Mouse (Mus musculus): Measurements from ENCODE around the gene Nphp3. TPM values are rescaled to one million over a fixed set of nuclear protein-coding genes. Genes with fewer than 3 reads are reported as not detected.

Gene Nphp3
- polyA plus RNA-seq (2015; fragmentation: Nextera tagmentation; extraction: Ambion mirVana), result 7.1 and 7.8 TPM in 2 replicates

- Histone ChIP-seq H3K4me1 (peaks cover 7% of the 10 kb centered on the region), H3K4me2 (replicated peaks) (peak within 1 kb of the TSS; percentile 66), H3K9me3 (no peaks in the 10 kb centered on the region), H3K4me3 (peak within 1 kb of the TSS; percentile 74), H3K27me3 (peaks cover 3% of the 10 kb centered on the region; the same call in 1 of the 2 replicates), H3K36me3 (peaks cover 16% of the 10 kb centered on the region), H3K27ac (peak within 1 kb of the TSS; percentile 84), H3K9ac (peak within 1 kb of the TSS; percentile 81)
- WGBS, result under 1% methylated on average over 55 of the region's 55 CpGs
- peak; percentile 97 for ATAC-seq (ENCODE audit: low FRiP score, low read depth)
These were observed at the start of gene Nphp3 for GRCm38 (mm10) chr9:104001921-104002859. TSS of gene Nphp3 (plus strand) at chr9:104002544.

- no peak for ATAC-seq (ENCODE audit: low FRiP score, low read depth)
- Histone ChIP-seq H3K9me3 (no peaks in the 10 kb centered on the region), H3K4me3 (no peak overlapping the region), H3K4me2 (replicated peaks) (no peak overlapping the region), H3K27me3 (no peaks in the 10 kb centered on the region), H3K4me1 (no peaks in the 10 kb centered on the region), H3K9ac (no peak overlapping the region), H3K27ac (no peak overlapping the region), H3K36me3 (no peaks in the 10 kb centered on the region)
- WGBS, result 83% methylated on average over 6 of the region's 6 CpGs
These were observed 43.6 kb upstream of the Nphp3 start for GRCm38 (mm10) chr9:103958722-103959121.

GRCm38 (mm10) chr9:103959989-103960388, 42.4 kb upstream of the Nphp3 start:
- WGBS, result 74% methylated on average over 10 of the region's 10 CpGs
- no peaks in the 10 kb centered on the region for H3K27me3 ChIP-seq

GRCm38 (mm10) chr9:103996496-103996895, 5.8 kb upstream of the Nphp3 start:
- no peaks in the 10 kb centered on the region for H3K4me1 ChIP-seq
- H3K27me3 ChIP-seq, result peaks cover 6% of the 10 kb centered on the region; the same call in 1 of the 2 replicates
- no peak overlapping the region for H3K4me3 ChIP-seq
- H3K9ac ChIP-seq, result no peak overlapping the region
- H3K9me3 ChIP-seq, result no peaks in the 10 kb centered on the region
- ATAC-seq (ENCODE audit: low FRiP score, low read depth), result no peak
- 4% methylated on average over 2 of the region's 2 CpGs for WGBS
- H3K4me2 ChIP-seq (replicated peaks), result no peak overlapping the region
- H3K36me3 ChIP-seq, result no peaks in the 10 kb centered on the region
- H3K27ac ChIP-seq, result no peak overlapping the region

More at GRCm38 (mm10) chr9:103959989-103960388, 42.4 kb upstream of the Nphp3 start:
- H3K9me3 ChIP-seq, result no peaks in the 10 kb centered on the region
- no peak overlapping the region for H3K4me2 ChIP-seq (replicated peaks)
- no peaks in the 10 kb centered on the region for H3K36me3 ChIP-seq
- no peaks in the 10 kb centered on the region for H3K4me1 ChIP-seq
- H3K27ac ChIP-seq, result no peak overlapping the region
- no peak for ATAC-seq (ENCODE audit: low FRiP score, low read depth)
- no peak overlapping the region for H3K4me3 ChIP-seq
- H3K9ac ChIP-seq, result no peak overlapping the region

GRCm38 (mm10) chr9:104000601-104001000, 1.7 kb upstream of the Nphp3 start:
- H3K9me3 ChIP-seq, result no peaks in the 10 kb centered on the region
- H3K9ac ChIP-seq, result no peak overlapping the region
- no peak for ATAC-seq (ENCODE audit: low FRiP score, low read depth)
- no peak overlapping the region for H3K4me3 ChIP-seq
- H3K27me3 ChIP-seq, result peaks cover 3% of the 10 kb centered on the region; the same call in 1 of the 2 replicates
- H3K36me3 ChIP-seq, result peaks cover 3% of the 10 kb centered on the region
- WGBS, result 56% methylated on average over 3 of the region's 3 CpGs
- H3K4me2 ChIP-seq (replicated peaks), result no peak overlapping the region
- H3K4me1 ChIP-seq, result peaks cover 7% of the 10 kb centered on the region
- H3K27ac ChIP-seq, result no peak overlapping the region

- ATAC-seq (ENCODE audit: low FRiP score, low read depth), result peak; percentile 30
- peak overlapping the region; percentile 66 for H3K4me2 ChIP-seq (replicated peaks)
- peak overlapping the region; percentile 74 for H3K4me3 ChIP-seq
- H3K27me3 ChIP-seq, result peaks cover 3% of the 10 kb centered on the region; the same call in 1 of the 2 replicates
- H3K4me1 ChIP-seq, result peaks cover 7% of the 10 kb centered on the region
- H3K9ac ChIP-seq, result peak overlapping the region; percentile 81
- H3K36me3 ChIP-seq, result peaks cover 18% of the 10 kb centered on the region
- no peaks in the 10 kb centered on the region for H3K9me3 ChIP-seq
- H3K27ac ChIP-seq, result peak overlapping the region; percentile 84
- under 1% methylated on average over 37 of the region's 37 CpGs for WGBS
These were observed 578 bp downstream of the Nphp3 start for GRCm38 (mm10) chr9:104002913-104003330.

GRCm38 (mm10) chr9:104014526-104014925, 12.2 kb downstream of the Nphp3 start:
- WGBS, result 65% methylated on average over 1 of the region's 1 CpGs
- Histone ChIP-seq H3K36me3 (peaks cover 69% of the 10 kb centered on the region), H3K4me3 (no peak overlapping the region), H3K4me1 (no peaks in the 10 kb centered on the region), H3K27me3 (no peaks in the 10 kb centered on the region), H3K9ac (no peak overlapping the region), H3K27ac (no peak overlapping the region), H3K4me2 (replicated peaks) (no peak overlapping the region), H3K9me3 (no peaks in the 10 kb centered on the region)
- no peak for ATAC-seq (ENCODE audit: low FRiP score, low read depth)

GRCm38 (mm10) chr9:104021026-104021425, 18.7 kb downstream of the Nphp3 start:
- H3K36me3 ChIP-seq, result peaks cover 75% of the 10 kb centered on the region
- H3K9me3 ChIP-seq, result no peaks in the 10 kb centered on the region
- ATAC-seq (ENCODE audit: low FRiP score, low read depth), result no peak
- no peaks in the 10 kb centered on the region for H3K27me3 ChIP-seq
- no peak overlapping the region for H3K4me2 ChIP-seq (replicated peaks)
- H3K4me3 ChIP-seq, result no peak overlapping the region
- H3K27ac ChIP-seq, result no peak overlapping the region
- H3K9ac ChIP-seq, result no peak overlapping the region
- no peaks in the 10 kb centered on the region for H3K4me1 ChIP-seq
- 92% methylated on average over 10 of the region's 10 CpGs for WGBS

GRCm38 (mm10) chr9:104027186-104027585, 24.8 kb downstream of the Nphp3 start:
- WGBS, result 96% methylated on average over 8 of the region's 8 CpGs
- Histone ChIP-seq H3K4me1 (no peaks in the 10 kb centered on the region), H3K36me3 (peaks cover 56% of the 10 kb centered on the region)

GRCm38 (mm10) chr9:104029861-104030260, 27.5 kb downstream of the Nphp3 start:
- Histone ChIP-seq H3K4me3 (no peak overlapping the region), H3K4me2 (replicated peaks) (no peak overlapping the region), H3K9ac (no peak overlapping the region), H3K36me3 (peaks cover 66% of the 10 kb centered on the region), H3K27me3 (no peaks in the 10 kb centered on the region), H3K4me1 (no peaks in the 10 kb centered on the region), H3K27ac (no peak overlapping the region), H3K9me3 (peaks cover 7% of the 10 kb centered on the region; the same call in 1 of the 2 replicates)
- no peak for ATAC-seq (ENCODE audit: low FRiP score, low read depth)
- 86% methylated on average over 11 of the region's 11 CpGs for WGBS

More at GRCm38 (mm10) chr9:104027186-104027585, 24.8 kb downstream of the Nphp3 start:
- ATAC-seq (ENCODE audit: low FRiP score, low read depth), result no peak
- no peaks in the 10 kb centered on the region for H3K27me3 ChIP-seq
- peaks cover 7% of the 10 kb centered on the region; the same call in 1 of the 2 replicates for H3K9me3 ChIP-seq
- H3K27ac ChIP-seq, result no peak overlapping the region
- H3K4me3 ChIP-seq, result no peak overlapping the region
- no peak overlapping the region for H3K4me2 ChIP-seq (replicated peaks)
- H3K9ac ChIP-seq, result no peak overlapping the region

GRCm38 (mm10) chr9:104034231-104034630, 31.9 kb downstream of the Nphp3 start:
- Histone ChIP-seq H3K36me3 (peaks cover 66% of the 10 kb centered on the region), H3K4me3 (no peak overlapping the region), H3K27me3 (no peaks in the 10 kb centered on the region), H3K4me1 (no peaks in the 10 kb centered on the region), H3K27ac (no peak overlapping the region), H3K9me3 (no peaks in the 10 kb centered on the region), H3K4me2 (replicated peaks) (no peak overlapping the region), H3K9ac (no peak overlapping the region)
- 82% methylated on average over 8 of the region's 8 CpGs for WGBS
- no peak for ATAC-seq (ENCODE audit: low FRiP score, low read depth)

GRCm38 (mm10) chr9:104034718-104035117, 32.4 kb downstream of the Nphp3 start:
- 66% methylated on average over 6 of the region's 6 CpGs for WGBS
- H3K4me3 ChIP-seq, result no peak overlapping the region
- no peak for ATAC-seq (ENCODE audit: low FRiP score, low read depth)
- H3K4me1 ChIP-seq, result no peaks in the 10 kb centered on the region
- H3K27me3 ChIP-seq, result no peaks in the 10 kb centered on the region
- no peak overlapping the region for H3K9ac ChIP-seq
- peaks cover 68% of the 10 kb centered on the region for H3K36me3 ChIP-seq
- H3K27ac ChIP-seq, result no peak overlapping the region
- no peak overlapping the region for H3K4me2 ChIP-seq (replicated peaks)
- no peaks in the 10 kb centered on the region for H3K9me3 ChIP-seq
